Mouse (Mus musculus): Measurements from ENCODE around the gene Ppp1r21. TPM values are rescaled to one million over a fixed set of nuclear protein-coding genes. Genes with fewer than 3 reads are reported as not detected.
A peak's percentile ranks its signal among the peaks of the same experiment; 100 is the strongest.

The Ppp1r21 gene
- polyA plus RNA-seq, 1 experiment, result 22.7 TPM

- no peaks in the 10 kb centered on the region for H3K36me3 ChIP-seq (ENCODE audit: control insufficient read depth, insufficient read depth, low read length, poor library complexity, severe bottlenecking)
- no peak overlapping the region for H3K27ac ChIP-seq (ENCODE audit: insufficient read depth, low read length)
- H3K4me1 ChIP-seq (ENCODE audit: control insufficient read depth, insufficient read depth, low read length), result no peaks in the 10 kb centered on the region
- TF ChIP-seq EP300 (IDR thresholded peaks at IDR 0.05; ENCODE audit: insufficient read depth, low read depth, low read length), result no peak
- no peak for TF ChIP-seq POLR2A (IDR thresholded peaks at IDR 0.05; ENCODE audit: insufficient read depth, low read length)
- no peak for TF ChIP-seq CTCF (IDR thresholded peaks at IDR 0.05; ENCODE audit: low read depth, low read length)
- peak overlapping the region; percentile 18 for H3K9ac ChIP-seq (ENCODE audit: low read depth, poor library complexity, severe bottlenecking)
- peak overlapping the region; percentile 61 for H3K4me3 ChIP-seq (ENCODE audit: low read depth, low read length)
- no peaks in the 10 kb centered on the region for H3K9me3 ChIP-seq (replicated peaks; ENCODE audit: control insufficient read depth, insufficient read depth, low read length, poor library complexity, severe bottlenecking)
- no peaks in the 10 kb centered on the region for H3K27me3 ChIP-seq (ENCODE audit: control insufficient read depth, insufficient read depth, low read length, poor library complexity, severe bottlenecking)
Measured at GRCm38 (mm10) chr17:88603943-88604342, 74.0 kb downstream of the Ppp1r21 start.

GRCm38 (mm10) chr17:88606056-88606455 is 76.1 kb downstream of the Ppp1r21 start:
- TF ChIP-seq CTCF (IDR thresholded peaks at IDR 0.05; ENCODE audit: low read depth, low read length) (no peak), POLR2A (IDR thresholded peaks at IDR 0.05; ENCODE audit: insufficient read depth, low read length) (no peak), EP300 (IDR thresholded peaks at IDR 0.05; ENCODE audit: insufficient read depth, low read depth, low read length) (no peak)
- H3K4me3 ChIP-seq (ENCODE audit: low read depth, low read length), result no peak overlapping the region
- no peaks in the 10 kb centered on the region for H3K9me3 ChIP-seq (replicated peaks; ENCODE audit: control insufficient read depth, insufficient read depth, low read length, poor library complexity, severe bottlenecking)
- H3K9ac ChIP-seq (ENCODE audit: low read depth, poor library complexity, severe bottlenecking), result no peak overlapping the region
- H3K27me3 ChIP-seq (ENCODE audit: control insufficient read depth, insufficient read depth, low read length, poor library complexity, severe bottlenecking), result no peaks in the 10 kb centered on the region
- no peaks in the 10 kb centered on the region for H3K4me1 ChIP-seq (ENCODE audit: control insufficient read depth, insufficient read depth, low read length)
- no peak overlapping the region for H3K27ac ChIP-seq (ENCODE audit: insufficient read depth, low read length)
- no peaks in the 10 kb centered on the region for H3K36me3 ChIP-seq (ENCODE audit: control insufficient read depth, insufficient read depth, low read length, poor library complexity, severe bottlenecking)

GRCm38 (mm10) chr17:88609361-88609760 is 79.4 kb downstream of the Ppp1r21 start:
- Histone ChIP-seq H3K4me1 (ENCODE audit: control insufficient read depth, insufficient read depth, low read length) (no peaks in the 10 kb centered on the region), H3K4me3 (ENCODE audit: low read depth, low read length) (no peak overlapping the region), H3K9ac (ENCODE audit: low read depth, poor library complexity, severe bottlenecking) (no peak overlapping the region), H3K27ac (ENCODE audit: insufficient read depth, low read length) (no peak overlapping the region), H3K36me3 (ENCODE audit: control insufficient read depth, insufficient read depth, low read length, poor library complexity, severe bottlenecking) (no peaks in the 10 kb centered on the region), H3K27me3 (ENCODE audit: control insufficient read depth, insufficient read depth, low read length, poor library complexity, severe bottlenecking) (no peaks in the 10 kb centered on the region), H3K9me3 (replicated peaks; ENCODE audit: control insufficient read depth, insufficient read depth, low read length, poor library complexity, severe bottlenecking) (no peaks in the 10 kb centered on the region)
- TF ChIP-seq EP300 (IDR thresholded peaks at IDR 0.05; ENCODE audit: insufficient read depth, low read depth, low read length), result no peak
- TF ChIP-seq CTCF (IDR thresholded peaks at IDR 0.05; ENCODE audit: low read depth, low read length), result no peak
- TF ChIP-seq POLR2A (IDR thresholded peaks at IDR 0.05; ENCODE audit: insufficient read depth, low read length), result no peak

- H3K27ac ChIP-seq (ENCODE audit: insufficient read depth, low read length), result no peak overlapping the region
- no peak overlapping the region for H3K9ac ChIP-seq (ENCODE audit: low read depth, poor library complexity, severe bottlenecking)
- no peaks in the 10 kb centered on the region for H3K36me3 ChIP-seq (ENCODE audit: control insufficient read depth, insufficient read depth, low read length, poor library complexity, severe bottlenecking)
- no peaks in the 10 kb centered on the region for H3K27me3 ChIP-seq (ENCODE audit: control insufficient read depth, insufficient read depth, low read length, poor library complexity, severe bottlenecking)
- no peaks in the 10 kb centered on the region for H3K9me3 ChIP-seq (replicated peaks; ENCODE audit: control insufficient read depth, insufficient read depth, low read length, poor library complexity, severe bottlenecking)
- H3K4me3 ChIP-seq (ENCODE audit: low read depth, low read length), result no peak overlapping the region
- no peaks in the 10 kb centered on the region for H3K4me1 ChIP-seq (ENCODE audit: control insufficient read depth, insufficient read depth, low read length)
- TF ChIP-seq POLR2A (IDR thresholded peaks at IDR 0.05; ENCODE audit: insufficient read depth, low read length), result no peak
- TF ChIP-seq EP300 (IDR thresholded peaks at IDR 0.05; ENCODE audit: insufficient read depth, low read depth, low read length), result no peak
- TF ChIP-seq CTCF (IDR thresholded peaks at IDR 0.05; ENCODE audit: low read depth, low read length), result no peak
Measured at GRCm38 (mm10) chr17:88611057-88611456, 81.1 kb downstream of the Ppp1r21 start.

DNA sequence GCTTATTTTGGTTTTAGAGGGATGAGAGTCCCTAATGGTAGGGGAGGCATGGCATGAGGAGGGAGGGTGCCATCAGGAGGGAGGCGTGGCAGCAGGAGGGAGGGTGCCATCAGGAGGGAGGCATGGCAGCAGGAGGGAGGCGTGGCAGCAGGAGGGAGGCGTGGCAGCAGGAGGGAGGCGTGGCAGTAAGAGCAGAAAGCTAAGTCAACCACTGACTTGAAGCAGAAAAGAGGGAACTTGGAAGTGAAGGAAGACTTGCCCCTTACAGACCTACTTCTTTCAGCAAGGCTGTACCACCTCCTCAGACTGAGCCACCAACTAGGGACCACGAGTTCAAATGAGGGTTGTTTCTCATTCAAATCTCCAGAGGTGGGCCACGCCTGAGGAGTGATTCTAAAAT is 83.3 kb downstream of the Ppp1r21 start:
- no peaks in the 10 kb centered on the region for H3K4me1 ChIP-seq (ENCODE audit: control insufficient read depth, insufficient read depth, low read length)
- no peaks in the 10 kb centered on the region for H3K9me3 ChIP-seq (replicated peaks; ENCODE audit: control insufficient read depth, insufficient read depth, low read length, poor library complexity, severe bottlenecking)
- H3K9ac ChIP-seq (ENCODE audit: low read depth, poor library complexity, severe bottlenecking), result no peak overlapping the region
- H3K36me3 ChIP-seq (ENCODE audit: control insufficient read depth, insufficient read depth, low read length, poor library complexity, severe bottlenecking), result no peaks in the 10 kb centered on the region
- TF ChIP-seq CTCF (IDR thresholded peaks at IDR 0.05; ENCODE audit: low read depth, low read length), result no peak
- TF ChIP-seq POLR2A (IDR thresholded peaks at IDR 0.05; ENCODE audit: insufficient read depth, low read length), result no peak
- no peak for TF ChIP-seq EP300 (IDR thresholded peaks at IDR 0.05; ENCODE audit: insufficient read depth, low read depth, low read length)
- no peak overlapping the region for H3K27ac ChIP-seq (ENCODE audit: insufficient read depth, low read length)
- H3K4me3 ChIP-seq (ENCODE audit: low read depth, low read length), result no peak overlapping the region
- no peaks in the 10 kb centered on the region for H3K27me3 ChIP-seq (ENCODE audit: control insufficient read depth, insufficient read depth, low read length, poor library complexity, severe bottlenecking)

- TF ChIP-seq EP300 (IDR thresholded peaks at IDR 0.05; ENCODE audit: insufficient read depth, low read depth, low read length), result no peak
- TF ChIP-seq CTCF (IDR thresholded peaks at IDR 0.05; ENCODE audit: low read depth, low read length), result no peak
- TF ChIP-seq POLR2A (IDR thresholded peaks at IDR 0.05; ENCODE audit: insufficient read depth, low read length), result no peak
- Histone ChIP-seq H3K27me3 (ENCODE audit: control insufficient read depth, insufficient read depth, low read length, poor library complexity, severe bottlenecking) (no peaks in the 10 kb centered on the region), H3K9ac (ENCODE audit: low read depth, poor library complexity, severe bottlenecking) (no peak overlapping the region), H3K9me3 (replicated peaks; ENCODE audit: control insufficient read depth, insufficient read depth, low read length, poor library complexity, severe bottlenecking) (no peaks in the 10 kb centered on the region), H3K4me3 (ENCODE audit: low read depth, low read length) (no peak overlapping the region), H3K27ac (ENCODE audit: insufficient read depth, low read length) (no peak overlapping the region), H3K4me1 (ENCODE audit: control insufficient read depth, insufficient read depth, low read length) (no peaks in the 10 kb centered on the region), H3K36me3 (ENCODE audit: control insufficient read depth, insufficient read depth, low read length, poor library complexity, severe bottlenecking) (no peaks in the 10 kb centered on the region)
Measured at GRCm38 (mm10) chr17:88613721-88614120, 83.8 kb downstream of the Ppp1r21 start.
